Mouse (Mus musculus) embryonic fibroblast, embryonic 13.5 days (primary cell): ENCODE data around the gene Cnot1.
"Not testable (repeated sequence)": the region's sequence is repeated elsewhere in the genome, so short reads cannot be mapped to it uniquely, and the experiment has no call there.

Source experiments
- CTCF ChIP-seq: IDR thresholded peaks from 2 replicates; pipeline ENCODE4 v1.5.1; 2011; ENCODE audit warnings: mild to moderate bottlenecking, control low read depth, low read length, moderate library complexity, borderline replicate concordance; ENCODE audit not compliant: insufficient read depth
- POLR2A ChIP-seq: IDR thresholded peaks from 2 replicates; pipeline ENCODE4 v1.6.1; 2011; ENCODE audit warnings: low read depth, mild to moderate bottlenecking, control low read depth, low read length, moderate library complexity

- TF ChIP-seq CTCF, POLR2A: not testable (repeated sequence)
These were observed 11.8 kb downstream of the Cnot1 start for GRCm38 (mm10) chr8:95795333-95796061.
